Mouse (Mus musculus) forebrain, embryonic 15.5 days (tissue): ENCODE results near the gene Hesx1. TPM values are rescaled to one million over a fixed set of nuclear protein-coding genes. Genes with fewer than 3 reads are reported as not detected.

Source experiments
- ATAC-seq: fragments of 200-750 bp; cut with Nextera tagmentation; replicated peaks from 2 replicates; pipeline ENCODE4 v1.8.0; 2017; ENCODE audit warnings: mild to moderate bottlenecking, moderate TSS enrichment, moderate library complexity
- H3K27ac ChIP-seq: fragments of 300-500 bp; sonication (generic); replicated peaks from 2 replicates; pipeline ENCODE4 v1.5.1; 2015; ENCODE audit warnings: mild to moderate bottlenecking, inconsistent platforms
- H3K27me3 ChIP-seq: fragments of 300-500 bp; sonication (generic); 2 replicates; pipeline ENCODE4 v1.6.1; 2015; ENCODE audit warnings: inconsistent platforms
- H3K36me3 ChIP-seq: fragments of 300-500 bp; sonication (generic); 2 replicates; pipeline ENCODE4 v1.6.1; 2015; ENCODE audit warnings: mild to moderate bottlenecking, inconsistent platforms
- H3K4me1 ChIP-seq: fragments of 300-500 bp; sonication (generic); 2 replicates; pipeline ENCODE4 v1.6.1; 2015; ENCODE audit warnings: inconsistent platforms
- H3K4me2 ChIP-seq: fragments of 300-500 bp; sonication (generic); replicated peaks from 2 replicates; pipeline ENCODE4 v1.6.1; 2015; ENCODE audit warnings: mild to moderate bottlenecking, inconsistent platforms
- H3K4me3 ChIP-seq: fragments of 300-500 bp; sonication (generic); 2 replicates; pipeline ENCODE4 v1.5.1; 2015; ENCODE audit warnings: mild to moderate bottlenecking, inconsistent platforms
- H3K9ac ChIP-seq: fragments of 300-500 bp; sonication (generic); replicated peaks from 2 replicates; pipeline ENCODE4 v1.6.1; 2015; ENCODE audit warnings: mild to moderate bottlenecking, inconsistent platforms
- H3K9me3 ChIP-seq: fragments of 300-500 bp; sonication (generic); 2 replicates; pipeline ENCODE4 v1.6.1; 2016; ENCODE audit warnings: inconsistent platforms
- WGBS: fragments of 180-500 bp; shearing (Covaris S2); methylation state at CpG from one replicate; pipeline ENCODE4 v1.1.7; 2015; ENCODE audit warnings: mixed read lengths; 5-methylcytosine and 5-hydroxymethylcytosine counted together
- polyA plus RNA-seq: library from polyadenylated mRNA; unstranded; fragments of >200 nt; fragmentation: Nextera tagmentation; extraction: Ambion mirVana; gene quantifications from 2 replicates; pipeline ENCODE4 v1.2.1, GENCODE M21; 2015

Hesx1 gene
- polyA plus RNA-seq, 1 experiment from 2014 or later = not detected

DNA sequence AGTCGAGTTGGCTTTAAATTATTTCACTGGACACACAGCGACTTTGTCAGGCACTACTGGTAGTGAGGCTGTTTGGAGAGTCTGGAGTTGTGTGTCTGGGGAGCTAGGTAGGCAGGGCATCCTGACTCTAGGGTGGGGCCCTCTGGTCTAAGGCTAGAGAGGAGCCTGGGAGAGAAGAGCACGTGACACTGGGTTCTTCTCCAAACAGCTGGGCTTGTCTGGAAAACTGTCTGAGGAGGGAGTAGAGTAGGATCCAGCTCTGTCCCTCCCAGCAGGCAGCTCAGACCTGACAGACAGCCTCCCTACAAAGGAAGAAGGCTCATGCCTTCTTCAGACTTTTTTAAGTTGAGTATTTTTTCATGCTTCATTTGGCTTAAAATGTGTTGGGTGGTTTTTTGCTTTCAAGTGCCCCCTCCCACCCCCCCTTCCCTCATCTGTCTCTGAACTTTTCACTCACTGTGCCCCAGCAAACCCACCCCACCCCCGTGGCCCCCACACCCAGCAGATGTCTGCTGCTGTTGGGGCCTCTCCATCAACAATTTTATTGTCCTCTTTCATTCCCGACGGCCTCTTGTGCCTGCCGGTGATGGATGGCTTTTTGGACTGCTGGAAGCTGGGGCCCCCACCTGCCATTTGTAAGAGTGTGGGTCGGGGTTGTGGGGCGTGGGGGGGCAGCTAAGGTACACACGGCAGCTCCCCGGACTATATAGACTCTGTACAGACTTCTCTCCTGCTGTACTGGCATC is 50.2 kb downstream of the Hesx1 start:
- 8% methylated on average over 11 of the region's 11 CpGs for WGBS
- no peak overlapping the region for H3K4me3 ChIP-seq
- no peak for ATAC-seq
- no peaks in the 10 kb centered on the region for H3K36me3 ChIP-seq
- H3K27ac ChIP-seq = no peak overlapping the region
- peaks cover 16% of the 10 kb centered on the region for H3K4me1 ChIP-seq
- no peak overlapping the region for H3K9ac ChIP-seq
- H3K9me3 ChIP-seq = no peaks in the 10 kb centered on the region
- no peak overlapping the region for H3K4me2 ChIP-seq
- peaks cover 7% of the 10 kb centered on the region; the same call in 1 of the 2 replicates for H3K27me3 ChIP-seq

DNA sequence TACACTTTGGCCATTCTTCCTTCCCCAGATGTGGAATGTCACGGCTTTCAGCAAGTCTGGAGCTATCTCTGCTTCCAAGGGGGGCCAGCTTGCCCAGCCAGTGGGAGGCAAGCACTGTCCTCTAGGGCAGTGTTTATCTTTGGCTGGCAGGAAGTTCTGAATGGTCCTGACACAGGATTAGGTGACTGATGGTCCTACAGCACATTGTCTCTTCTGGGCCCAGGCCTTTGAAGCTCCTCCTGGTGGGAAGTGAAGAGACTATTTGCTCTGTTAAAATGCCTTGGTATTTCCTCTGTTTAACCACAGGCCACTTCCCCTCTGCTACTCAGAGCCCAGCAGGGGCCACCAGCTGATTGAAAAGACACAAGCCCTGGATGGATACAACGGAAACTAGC is 50.7 kb downstream of the Hesx1 start:
- no peak overlapping the region for H3K27ac ChIP-seq
- peaks cover 11% of the 10 kb centered on the region for H3K4me1 ChIP-seq
- H3K27me3 ChIP-seq = 0 out of 2 replicates have a peak, but pooled peaks cover 2% of the 10 kb centered on the region
- no peaks in the 10 kb centered on the region for H3K9me3 ChIP-seq
- no peak overlapping the region for H3K9ac ChIP-seq
- no peak for ATAC-seq
- no peak overlapping the region for H3K4me3 ChIP-seq
- WGBS = 21% methylated on average over 2 of the region's 2 CpGs
- no peak overlapping the region for H3K4me2 ChIP-seq
- H3K36me3 ChIP-seq = no peaks in the 10 kb centered on the region

DNA sequence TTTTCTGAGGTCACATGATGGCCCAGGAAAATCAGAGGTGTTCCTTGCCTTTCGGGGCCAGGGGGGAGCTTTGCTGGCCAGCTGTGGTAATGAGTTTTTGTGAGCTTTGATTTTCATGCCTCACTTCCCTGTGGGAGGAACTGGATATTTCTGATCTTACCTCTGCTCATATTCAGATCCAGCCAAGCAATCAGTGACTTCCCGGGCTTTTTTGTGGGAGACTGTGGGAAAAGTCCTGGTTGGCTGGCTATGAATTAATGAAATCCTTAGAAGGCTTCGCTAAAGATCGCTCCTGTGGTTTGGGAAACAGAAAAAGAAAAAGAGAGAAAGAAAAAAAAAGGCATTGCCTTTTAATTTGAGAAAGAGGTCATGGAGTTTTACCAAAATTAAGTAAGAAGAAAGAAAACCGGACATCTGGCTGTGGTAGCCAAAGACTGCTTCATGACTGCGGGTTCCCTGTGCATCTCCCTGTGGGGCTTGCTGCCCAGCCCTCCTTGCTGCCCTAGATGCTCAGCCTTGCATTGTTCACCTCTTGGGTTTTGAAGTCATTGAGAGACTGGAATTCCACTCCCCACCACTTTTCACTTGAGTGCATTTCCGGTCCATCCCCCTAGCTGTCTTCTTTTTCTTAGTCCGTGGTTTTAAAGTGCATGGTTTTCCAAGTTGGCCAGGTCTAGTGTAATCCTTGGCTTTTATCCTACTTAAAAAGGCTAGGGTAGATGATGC is 54.2 kb downstream of the Hesx1 start:
- no peaks in the 10 kb centered on the region for H3K9me3 ChIP-seq
- H3K4me3 ChIP-seq = no peak overlapping the region
- H3K4me2 ChIP-seq = no peak overlapping the region
- no peaks in the 10 kb centered on the region for H3K27me3 ChIP-seq
- 13% methylated on average over 8 of the region's 8 CpGs for WGBS
- peaks cover 25% of the 10 kb centered on the region for H3K4me1 ChIP-seq
- no peak overlapping the region for H3K9ac ChIP-seq
- H3K27ac ChIP-seq = no peak overlapping the region
- no peak for ATAC-seq
- H3K36me3 ChIP-seq = no peaks in the 10 kb centered on the region

DNA sequence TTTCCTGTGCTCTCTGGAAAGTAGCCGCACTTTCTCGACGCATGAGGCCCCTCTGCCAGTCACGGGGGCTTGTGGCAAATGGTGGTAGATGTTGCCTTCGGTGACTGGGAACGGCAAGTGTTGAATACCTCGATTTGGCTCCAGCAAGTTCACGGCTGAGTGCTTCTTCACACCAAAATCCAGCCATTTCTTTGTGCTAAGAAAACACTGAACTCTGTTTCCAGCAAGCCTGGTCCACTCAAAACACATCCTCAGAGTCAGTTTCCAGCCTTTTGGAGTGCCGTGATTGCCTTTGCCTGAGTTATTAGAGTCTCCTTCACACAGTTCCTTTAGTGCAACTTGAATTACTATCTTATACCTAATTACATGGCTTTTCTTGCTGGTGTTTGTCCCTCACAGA is 55.8 kb downstream of the Hesx1 start:
- ATAC-seq = no peak
- no peak overlapping the region for H3K9ac ChIP-seq
- H3K4me3 ChIP-seq = no peak overlapping the region

DNA sequence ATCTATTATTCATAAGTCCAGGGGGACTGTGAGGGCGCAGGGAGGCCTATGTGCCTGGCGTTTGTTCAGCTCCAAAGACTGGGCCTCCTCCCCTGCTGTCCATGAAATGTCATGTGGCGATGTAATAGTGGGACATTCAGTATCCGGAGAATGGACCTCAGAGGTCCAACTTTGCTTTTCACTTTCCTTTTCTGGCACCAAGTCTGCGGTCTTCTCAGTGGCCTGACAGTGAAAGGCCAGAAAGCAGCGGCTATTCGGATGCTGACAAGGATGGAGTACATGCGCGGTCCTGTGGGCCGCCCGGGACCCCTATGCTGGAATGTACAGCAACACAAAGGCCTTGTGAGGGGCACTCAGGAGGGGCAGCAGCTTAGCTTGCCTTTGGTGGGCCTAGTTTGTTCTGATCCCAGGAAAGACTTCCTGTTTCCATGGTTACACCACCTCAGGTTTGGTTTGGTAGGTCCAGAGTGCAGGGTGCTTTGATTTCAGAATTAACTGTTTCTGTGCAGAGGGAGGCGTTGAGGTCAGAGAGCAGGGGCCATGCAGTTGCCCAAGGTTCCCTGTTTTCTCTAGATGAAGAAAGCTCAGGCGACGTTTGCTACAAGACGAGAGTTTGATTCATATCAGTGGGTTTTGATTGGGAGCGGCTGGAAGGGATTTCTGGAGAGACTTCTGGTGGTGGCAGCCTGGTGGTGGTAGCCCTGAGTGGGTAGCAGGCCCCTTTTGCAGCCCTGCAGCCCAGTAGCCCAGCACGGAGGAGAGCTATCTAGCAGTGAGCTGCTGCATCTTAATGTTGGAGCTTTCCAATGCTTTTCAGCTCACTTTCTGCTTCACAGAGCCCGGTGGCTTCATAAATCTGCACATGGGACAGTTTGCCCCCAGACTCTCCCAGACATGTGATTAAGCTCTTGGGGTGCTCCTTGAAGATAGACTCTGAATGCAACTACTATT is 56.6 kb downstream of the Hesx1 start:
- H3K9ac ChIP-seq = no peak overlapping the region
- no peak overlapping the region for H3K4me3 ChIP-seq
- peaks cover 21% of the 10 kb centered on the region for H3K4me1 ChIP-seq
- peak; percentile 74 for ATAC-seq
- 19% methylated on average over 18 of the region's 18 CpGs for WGBS
- H3K27me3 ChIP-seq = no peaks in the 10 kb centered on the region
- peak overlapping the region; percentile 17; the same call in 1 of the 2 replicates for H3K27ac ChIP-seq
- no peaks in the 10 kb centered on the region for H3K9me3 ChIP-seq
- no peak overlapping the region for H3K4me2 ChIP-seq
- H3K36me3 ChIP-seq = no peaks in the 10 kb centered on the region

More for the DNA sequence above, 55.8 kb downstream of the Hesx1 start:
- H3K27ac ChIP-seq = peak overlapping the region; percentile 11; the same call in 1 of the 2 replicates
- H3K27me3 ChIP-seq = no peaks in the 10 kb centered on the region
- peaks cover 21% of the 10 kb centered on the region for H3K4me1 ChIP-seq
- H3K4me2 ChIP-seq = no peak overlapping the region
- H3K9me3 ChIP-seq = no peaks in the 10 kb centered on the region
- 10% methylated on average over 9 of the region's 9 CpGs for WGBS
- H3K36me3 ChIP-seq = no peaks in the 10 kb centered on the region

DNA sequence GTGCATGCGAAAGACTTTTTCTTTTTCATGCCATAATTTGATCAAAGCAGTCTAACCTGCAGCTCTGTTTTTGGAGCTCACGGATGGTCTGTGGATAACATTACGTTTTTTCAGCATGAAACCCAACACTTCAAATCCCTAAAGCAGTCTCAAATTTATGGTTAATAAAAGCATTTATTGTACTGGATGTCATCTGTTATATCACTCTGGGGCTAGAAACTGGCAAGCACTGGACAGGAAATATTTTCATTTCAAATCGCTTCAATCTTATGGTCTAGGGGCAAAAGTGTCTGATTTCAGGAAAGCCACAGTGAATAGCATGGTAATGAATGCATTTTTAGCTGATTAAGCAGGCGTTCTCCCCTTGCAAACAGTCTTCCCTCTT is 57.3 kb downstream of the Hesx1 start:
- Histone ChIP-seq H3K9me3 (no peaks in the 10 kb centered on the region), H3K27me3 (no peaks in the 10 kb centered on the region), H3K36me3 (no peaks in the 10 kb centered on the region), H3K9ac (no peak overlapping the region), H3K4me2 (no peak overlapping the region), H3K4me1 (peaks cover 21% of the 10 kb centered on the region), H3K4me3 (no peak overlapping the region), H3K27ac (peak overlapping the region; percentile 17; the same call in 1 of the 2 replicates)
- ATAC-seq = no peak
- WGBS = 44% methylated on average over 5 of the region's 5 CpGs

Other genes starting within 250 kb of the Hesx1 start
- 0.22 and 0.23 TPM in 2 replicates for gene Asb14, start 99.9 kb upstream of the Hesx1 start, polyA plus RNA-seq
- 65.8 and 66.4 TPM in 2 replicates for gene Appl1, start 23.2 kb upstream of the Hesx1 start, polyA plus RNA-seq
- gene Il17rd, start 44.5 kb downstream of the Hesx1 start, polyA plus RNA-seq = 1.5 and 1.8 TPM in 2 replicates
- 3.7 and 4.9 TPM in 2 replicates for gene Arhgef3, start 120.5 kb downstream of the Hesx1 start, polyA plus RNA-seq